Mouse (Mus musculus) inflammation-experienced regulatory T-cells, adult 16 weeks (primary cell): ENCODE results near the gene Rpl27. TPM values are rescaled to one million over a fixed set of nuclear protein-coding genes. Genes with fewer than 3 reads are reported as not detected.

Experiments
- polyA plus RNA-seq: library from polyadenylated mRNA; unstranded; fragments of 100-300 nt; shearing (Covaris generic); gene quantifications from one replicate; pipeline ENCODE4 v1.2.1, GENCODE M21; 2017

Gene Rpl27
- polyA plus RNA-seq, result 299 TPM

DNA sequence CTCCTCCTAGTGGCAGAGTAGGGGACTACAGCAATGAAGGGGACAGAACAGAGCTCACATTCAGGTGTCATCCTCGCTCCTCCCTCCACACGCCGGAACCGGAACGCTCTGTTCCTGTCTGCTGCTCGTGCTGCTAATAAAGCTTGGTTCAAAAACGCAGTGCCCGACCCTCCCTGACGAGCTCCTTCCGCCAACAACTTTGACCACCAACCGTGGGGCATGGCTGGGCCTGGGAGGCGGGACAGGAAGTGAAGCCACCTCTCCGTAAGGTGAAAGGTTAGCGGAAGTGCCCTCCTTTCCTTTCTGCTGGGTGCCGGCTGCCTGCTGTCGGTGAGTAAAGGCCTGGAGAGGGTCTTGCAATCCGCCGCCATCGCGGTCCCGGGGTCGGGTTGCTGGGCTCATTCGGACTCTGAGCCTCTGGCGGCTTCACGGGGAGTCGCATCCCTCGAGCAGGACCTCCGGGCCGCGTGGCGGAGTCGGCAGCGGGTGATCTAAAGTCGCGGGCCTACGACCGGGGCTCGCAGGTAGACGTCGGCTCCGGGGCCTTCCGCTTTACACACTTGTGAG lies at the start of gene Rpl27:
Gene Rpl27, plus strand, starts transcription at position 172 of the 567 bp plus-strand sequence.

GRCm38 (mm10) chr11:101417101-101417855 lies 24.8 kb upstream of the Rpl27 start, which contains the start of gene Aarsd1:
Gene Aarsd1 (minus strand): TSS chr11:101417615.

DNA sequence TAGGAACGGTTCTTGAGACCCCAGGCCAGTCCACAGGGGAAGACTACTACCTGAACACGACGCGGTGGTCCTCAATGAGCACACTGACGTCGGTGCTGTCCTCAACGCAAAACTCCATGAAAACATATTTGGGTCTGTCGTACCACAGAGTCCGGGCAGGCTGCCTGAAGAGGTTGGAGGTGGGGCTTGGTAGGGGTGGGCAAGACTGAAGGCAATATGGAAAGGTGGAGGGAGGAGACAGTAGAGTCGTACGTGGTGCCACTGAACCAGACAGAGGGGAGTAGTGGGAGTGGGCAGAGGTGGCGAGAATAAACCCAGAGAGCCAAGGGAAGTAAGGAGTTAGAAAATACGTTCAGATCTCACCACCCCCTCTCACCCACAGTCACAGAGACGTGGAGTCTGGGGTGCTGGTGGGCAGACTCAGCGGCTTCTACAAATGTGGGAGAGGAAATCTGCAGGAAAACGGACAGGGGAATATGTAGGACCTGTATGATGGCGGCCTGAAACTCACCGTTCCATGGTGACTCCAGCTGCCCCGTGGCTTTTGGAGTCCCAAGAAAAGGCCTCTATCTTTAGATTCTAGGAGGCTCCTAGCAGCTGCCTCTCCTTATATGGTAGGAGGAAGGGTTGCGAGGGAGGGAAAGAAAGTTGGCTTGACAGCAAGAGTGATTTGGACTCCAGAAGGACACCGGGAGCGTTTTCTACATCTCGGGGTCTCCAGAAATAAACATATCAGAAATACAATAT lies 17.8 kb upstream of the Rpl27 start, which contains the start of gene Gm27029:
Gene Gm27029, minus strand, starts transcription at position 692 of the 747 bp plus-strand sequence.

DNA sequence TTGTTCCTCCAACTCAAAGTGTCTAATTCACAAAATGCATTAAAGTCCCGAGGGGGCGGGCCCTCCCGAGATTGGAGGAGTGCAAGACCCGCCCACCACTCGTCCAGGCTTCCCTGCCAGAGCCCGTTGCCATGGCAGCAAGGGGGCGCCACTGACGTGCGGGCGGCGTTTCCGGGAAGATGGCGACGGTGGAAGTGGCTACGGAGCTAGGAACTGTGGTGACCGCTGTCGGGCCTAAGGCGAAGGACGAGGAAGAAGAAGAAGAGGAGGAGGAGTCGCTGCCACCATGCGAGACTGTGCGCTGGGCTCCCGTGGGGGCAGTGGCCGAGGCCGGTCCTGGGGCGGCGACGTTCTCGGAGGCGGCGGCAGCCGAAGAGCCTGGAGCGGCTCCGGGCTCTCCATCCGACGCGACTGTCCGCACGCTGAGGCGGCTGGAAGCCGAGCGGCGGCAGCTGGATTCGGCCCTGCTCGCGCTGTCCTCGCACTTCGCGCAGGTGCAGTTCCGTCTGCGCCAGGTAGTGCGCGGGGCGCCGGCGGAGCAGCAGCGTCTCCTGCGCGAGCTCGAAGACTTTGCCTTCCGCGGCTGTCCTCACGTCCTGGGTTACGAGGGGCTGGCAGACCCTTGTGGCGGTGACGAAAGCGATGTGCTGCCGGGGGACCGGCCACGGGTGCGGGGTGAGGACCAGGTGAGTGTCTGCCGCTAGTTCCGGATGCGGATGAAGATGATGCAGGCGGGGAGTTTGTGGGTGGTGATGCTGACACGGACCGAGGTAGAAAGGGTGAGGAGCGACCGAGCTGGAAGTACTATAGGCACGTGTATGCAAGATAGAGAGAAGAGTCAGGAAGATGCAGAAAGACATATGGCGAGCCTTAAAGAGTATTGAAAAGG lies 16.9 kb upstream of the Rpl27 start, which contains the start of the genes Rundc1 and Ptges3l:
Gene Rundc1, plus strand, starts transcription at position 161 of the 889 bp plus-strand sequence.
Gene Ptges3l, minus strand, starts transcription at position 409 of the 889 bp plus-strand sequence.

DNA sequence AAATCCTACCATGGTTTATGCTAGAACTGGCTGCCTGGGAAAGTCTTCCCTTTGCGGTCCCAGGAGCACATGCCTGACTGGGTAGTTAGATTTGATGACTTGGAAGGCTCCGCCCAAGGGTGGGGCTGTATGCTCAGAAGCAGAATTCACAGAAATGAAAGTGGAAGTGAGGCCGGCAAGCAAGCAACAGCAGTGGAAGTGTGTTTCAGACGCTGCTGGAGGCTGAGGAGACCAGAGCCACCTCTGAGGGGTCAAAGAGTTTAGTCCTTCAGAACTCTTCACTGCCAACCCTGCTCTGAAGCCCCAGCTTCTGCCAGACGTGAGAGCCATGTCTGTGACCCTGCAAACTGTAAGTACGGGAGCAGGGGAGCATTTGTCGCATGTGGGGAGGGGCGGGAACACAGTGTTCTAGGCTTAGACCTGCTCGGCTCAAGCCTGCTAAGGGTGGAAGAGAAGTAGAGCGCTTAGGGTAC lies 6.2 kb downstream of the Rpl27 start, which contains the start of gene Ifi35:
Gene Ifi35, plus strand, starts transcription at position 134 of the 473 bp plus-strand sequence.

DNA sequence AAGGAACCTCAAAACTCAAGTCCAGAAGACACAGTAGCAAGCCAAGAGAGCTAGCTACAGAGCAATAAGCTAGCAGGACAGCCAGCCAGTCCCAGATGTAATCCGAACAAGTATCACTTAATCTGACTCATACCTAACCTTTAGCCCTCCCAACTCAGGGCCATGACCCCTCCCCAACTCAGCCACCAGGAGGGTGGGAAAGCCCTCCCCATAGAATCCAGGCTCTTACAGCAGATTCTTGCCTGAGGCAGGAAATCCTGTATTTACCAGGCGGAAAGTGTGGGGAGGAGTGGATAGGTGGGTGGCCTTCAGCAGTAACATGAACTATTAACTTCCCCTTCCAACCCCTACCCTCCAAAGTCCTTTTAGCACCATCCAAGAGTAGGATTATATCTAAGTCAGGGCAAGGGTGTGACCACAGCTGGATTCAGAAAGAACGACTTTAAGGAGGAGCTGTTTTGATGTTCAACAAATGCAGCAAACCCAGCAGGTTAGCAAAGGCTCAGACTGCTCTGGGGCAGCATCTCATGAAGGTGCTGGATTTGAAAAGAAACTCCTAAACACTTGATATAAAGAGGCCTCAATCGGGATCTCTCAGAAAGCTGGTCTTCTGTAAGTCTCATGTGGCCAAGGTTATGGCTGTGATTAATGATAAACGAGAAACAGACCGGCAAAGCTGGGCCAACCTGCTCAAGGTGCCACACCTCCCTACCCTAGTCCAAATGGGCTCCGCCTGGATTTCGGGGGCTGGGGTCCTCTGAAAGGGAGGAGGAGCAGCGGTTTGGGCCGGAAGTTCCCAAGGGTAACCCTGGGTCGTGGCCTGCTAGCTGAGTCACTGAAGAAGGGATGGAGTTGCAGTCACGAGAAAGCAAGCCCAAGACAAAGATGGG lies 22.4 kb downstream of the Rpl27 start, which contains the start of gene Rnd2:
Gene Rnd2, plus strand, starts transcription at position 789 of the 890 bp plus-strand sequence.

DNA sequence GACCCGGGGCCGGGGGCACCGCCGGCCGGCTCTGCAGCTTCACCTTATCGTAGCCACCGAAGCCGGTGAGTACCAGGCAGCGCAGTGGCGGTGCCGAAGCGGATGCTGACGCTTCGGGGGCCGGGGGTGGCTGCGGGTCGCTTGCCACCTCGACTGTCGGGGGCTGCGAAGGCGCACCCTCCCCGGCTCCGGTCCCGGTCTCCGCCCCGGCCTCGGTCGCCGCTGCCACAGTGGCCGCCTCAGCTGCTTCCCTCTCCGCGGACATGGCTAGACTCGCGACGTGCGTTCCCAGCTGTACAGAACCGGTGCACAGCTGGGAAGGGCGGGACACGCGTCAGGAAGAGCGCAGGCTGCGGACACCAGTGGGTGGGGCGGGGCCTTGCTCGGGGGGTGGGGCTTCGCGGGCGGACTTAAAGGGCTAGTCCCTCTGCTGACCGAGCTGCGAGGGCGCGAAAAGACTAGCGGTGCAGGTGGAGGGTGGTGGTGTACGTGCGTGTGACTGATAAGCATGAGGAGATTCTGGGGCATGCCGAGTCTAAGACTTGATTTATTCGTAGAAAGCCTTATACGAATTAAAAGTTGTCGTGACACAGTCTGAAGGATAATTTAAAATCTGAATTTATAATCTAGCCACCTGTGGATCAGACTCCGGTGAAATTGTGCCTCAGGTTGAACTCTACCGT lies 23.9 kb downstream of the Rpl27 start, which contains the start of gene Vat1:
Gene Vat1, minus strand, starts transcription at position 362 of the 683 bp plus-strand sequence.

Other genes starting within 250 kb of the Rpl27 start
- 115 TPM for gene Ezh1, start 215.8 kb upstream of the Rpl27 start, polyA plus RNA-seq
- gene Ramp2, start 196.3 kb upstream of the Rpl27 start, polyA plus RNA-seq, result not detected
- gene Vps25, start 188.6 kb upstream of the Rpl27 start, polyA plus RNA-seq, result 152 TPM
- 6.4 TPM for gene Wnk4, start 181.7 kb upstream of the Rpl27 start, polyA plus RNA-seq
- 0.34 TPM for gene Cntd1, start 163.3 kb upstream of the Rpl27 start, polyA plus RNA-seq
- 125 TPM for gene Coa3, start 163.2 kb upstream of the Rpl27 start, polyA plus RNA-seq
- gene Becn1, start 140.0 kb upstream of the Rpl27 start, polyA plus RNA-seq, result 231 TPM
- 169 TPM for gene Psme3, start 126.1 kb upstream of the Rpl27 start, polyA plus RNA-seq
- 3.2 TPM for gene Aoc2, start 117.2 kb upstream of the Rpl27 start, polyA plus RNA-seq
- not detected for gene Aoc3, start 111.7 kb upstream of the Rpl27 start, polyA plus RNA-seq
- not detected for gene G6pc, start 74.7 kb upstream of the Rpl27 start, polyA plus RNA-seq
- 48.9 TPM for gene Aarsd1, start 24.7 kb upstream of the Rpl27 start, polyA plus RNA-seq
- 0.45 TPM for gene Gm27029, start 17.5 kb upstream of the Rpl27 start, polyA plus RNA-seq
- 13.4 TPM for gene Rundc1, start 17.2 kb upstream of the Rpl27 start, polyA plus RNA-seq
- gene Ptges3l, start 17.0 kb upstream of the Rpl27 start, polyA plus RNA-seq, result 1.7 TPM
- 186 TPM for gene Ifi35, start 6.1 kb downstream of the Rpl27 start, polyA plus RNA-seq
- gene Rnd2, start 22.7 kb downstream of the Rpl27 start, polyA plus RNA-seq, result not detected
- gene Vat1, start 23.9 kb downstream of the Rpl27 start, polyA plus RNA-seq, result 0.34 TPM
- 3.8 TPM for gene Brca1, start 109.7 kb downstream of the Rpl27 start, polyA plus RNA-seq
- gene Nbr1, start 109.9 kb downstream of the Rpl27 start, polyA plus RNA-seq, result 152 TPM
- gene Tmem106a, start 139.9 kb downstream of the Rpl27 start, polyA plus RNA-seq, result 16.7 TPM
- not detected for gene Gm11634, start 157.0 kb downstream of the Rpl27 start, polyA plus RNA-seq
- gene Rdm1, start 184.9 kb downstream of the Rpl27 start, polyA plus RNA-seq, result 85.4 TPM
- 1.5 TPM for gene Arl4d, start 223.2 kb downstream of the Rpl27 start, polyA plus RNA-seq